Comparison of ENCODE assay signal across 13 mouse cellular contexts in genomic region chr10:94521776-94522175, GRCm38 (mm10).
DNase-seq lines count a peak whose midpoint lies in the region; TF ChIP-seq lines count a peak whose summit lies in the region.
"Had no signal": no experiment of that assay in that cellular context is flagged by ENCODE, and none has a peak within 500 bp of the region (broad histone marks: within the 10 kb centered on the region; RNA-seq: fewer than 3 reads in every experiment).

No protein-coding gene starts in this region.

- DNase-seq in heart, adult 11 months = peak; percentile 92
- DNase-seq in heart, adult 18-20 months = no peak
- DNase-seq in testis, postnatal 10 days (ENCODE audit: low spot score) = no peak
- DNase-seq in limb, embryonic 10.5 days (ENCODE audit: low spot score) = peak; percentile 39
- DNase-seq in urinary bladder, postnatal 36 days (ENCODE audit: low spot score in 2 of 2) = no peak
- no peak for DNase-seq in cerebellum, adult 9-10 months
- DNase-seq in adrenal gland, adult 2 months = no peak
- DNase-seq: cerebellum, adult 18-20 months; gastrocnemius, postnatal 10 days; kidney, adult 11 months; left cerebral cortex, postnatal 4 days; lung, postnatal 36 days had no signal

- no peak for TF ChIP-seq CTCF in testis, adult 2 months (IDR thresholded peaks at IDR 0.05; ENCODE audit: control insufficient read depth, insufficient read depth, insufficient replicate concordance, low read depth, low read length)

- H3K4me1 ChIP-seq in testis, adult 2 months (ENCODE audit: control insufficient read depth, insufficient read depth, low read length) = peaks cover 11% of the 10 kb centered on the region
- peaks cover 51% of the 10 kb centered on the region for H3K4me1 ChIP-seq in limb, embryonic 10.5 days

- 39% methylated on average over 9 of the region's 10 CpGs for WGBS in limb, embryonic 10.5 days

- no peak for TF ChIP-seq POLR2A in testis, adult 2 months (IDR thresholded peaks at IDR 0.05; ENCODE audit: control insufficient read depth, low read depth, low read length)

- H3K27ac ChIP-seq in testis, adult 2 months (ENCODE audit: control insufficient read depth, insufficient read depth, low read depth, low read length) = peak overlapping the region; percentile 87
- H3K27ac ChIP-seq in limb, embryonic 10.5 days = no peak overlapping the region

- H3K27me3 ChIP-seq in testis, adult 2 months (ENCODE audit: control insufficient read depth, insufficient read depth, low read length) = no peaks in the 10 kb centered on the region
- H3K27me3 ChIP-seq in limb, embryonic 10.5 days (ENCODE audit: low read depth, poor library complexity, severe bottlenecking) = peaks cover 25% of the 10 kb centered on the region

- H3K36me3 ChIP-seq in testis, adult 2 months (ENCODE audit: control insufficient read depth, insufficient read depth, low read length) = no peaks in the 10 kb centered on the region
- H3K36me3 ChIP-seq in limb, embryonic 10.5 days = no peaks in the 10 kb centered on the region

- peak overlapping the region; percentile 88 for H3K4me3 ChIP-seq in testis, adult 2 months (ENCODE audit: control insufficient read depth, low read depth, low read length)
- no peak overlapping the region for H3K4me3 ChIP-seq in limb, embryonic 10.5 days

- H3K9me3 ChIP-seq in limb, embryonic 10.5 days (replicated peaks) = no peaks in the 10 kb centered on the region

Comparison
In these comparisons a context has a peak if more than half of its experiments do, and no peak if none do; other contexts are left out.
1. DNase-seq: peak in heart, adult 11 months (single experiment) and limb, embryonic 10.5 days (single experiment); none in heart, adult 18-20 months (0 of 2), testis, postnatal 10 days (single experiment), urinary bladder, postnatal 36 days (0 of 2), cerebellum, adult 9-10 months (single experiment) and adrenal gland, adult 2 months (single experiment).